Mouse (Mus musculus) intestine, postnatal 0 days (tissue): ENCODE results near the gene Katnal1. TPM values are rescaled to one million over a fixed set of nuclear protein-coding genes. Genes with fewer than 3 reads are reported as not detected.

Experiments used
- ATAC-seq: fragments of 200-750 bp; cut with Nextera tagmentation; 2 replicates; pipeline ENCODE4 v1.8.0; 2017; ENCODE audit warnings: mild to moderate bottlenecking, moderate TSS enrichment, moderate library complexity
- H3K27ac ChIP-seq: fragments of 300-500 bp; sonication (generic); 2 replicates; pipeline ENCODE4 v1.5.1; 2014; ENCODE audit warnings: mild to moderate bottlenecking, low read depth, low read length, moderate library complexity
- H3K27me3 ChIP-seq: fragments of 300-500 bp; sonication (generic); replicated peaks from 2 replicates; pipeline ENCODE4 v1.6.1; 2014; ENCODE audit warnings: low read length, mixed read lengths; ENCODE audit not compliant: control insufficient read depth, insufficient read depth
- H3K36me3 ChIP-seq: fragments of 300-500 bp; sonication (generic); 2 replicates; pipeline ENCODE4 v1.6.1; 2014; ENCODE audit warnings: mild to moderate bottlenecking, moderate library complexity; ENCODE audit not compliant: control insufficient read depth, insufficient read depth
- H3K4me1 ChIP-seq: fragments of 300-500 bp; sonication (generic); replicated peaks from 2 replicates; pipeline ENCODE4 v1.6.1; 2014; ENCODE audit warnings: antibody characterized with exemption, low read length, mixed read lengths; ENCODE audit not compliant: control insufficient read depth, insufficient read depth
- H3K4me2 ChIP-seq: fragments of 300-500 bp; sonication (generic); replicated peaks from 2 replicates; pipeline ENCODE4 v1.6.1; 2014; ENCODE audit warnings: low read depth, mild to moderate bottlenecking, moderate library complexity
- H3K4me3 ChIP-seq: fragments of 300-500 bp; sonication (generic); 2 replicates; pipeline ENCODE4 v1.5.1; 2014; ENCODE audit warnings: low read depth, low read length
- H3K9ac ChIP-seq: fragments of 300-500 bp; sonication (generic); 2 replicates; pipeline ENCODE4 v1.6.1; 2014; ENCODE audit warnings: mild to moderate bottlenecking, low read depth, low read length
- H3K9me3 ChIP-seq: fragments of 300-500 bp; sonication (generic); 2 replicates; pipeline ENCODE4 v1.6.1; 2016; ENCODE audit warnings: mixed run types; ENCODE audit not compliant: control insufficient read depth
- CTCF ChIP-seq: sonication (generic); IDR thresholded peaks from 2 replicates; pipeline ENCODE4 v1.5.1; 2016; ENCODE audit warnings: low read depth, mild to moderate bottlenecking, control low read depth, antibody characterized with exemption, moderate library complexity
- WGBS: fragments of 180-500 bp; shearing (Covaris S2); extraction: QIAGEN DNeasy Blood & Tissue Kit; methylation state at CpG from one replicate; pipeline ENCODE4 v1.1.7; 2014; 5-methylcytosine and 5-hydroxymethylcytosine counted together
- polyA plus RNA-seq: library from polyadenylated mRNA; unstranded; fragments of >200 nt; fragmentation: Nextera tagmentation; extraction: Ambion mirVana; gene quantifications from 2 replicates; pipeline ENCODE4 v1.2.1, GENCODE M21; 2015

Katnal1 gene
- polyA plus RNA-seq, 1 experiment from 2014 or later, result 2.7 TPM

DNA sequence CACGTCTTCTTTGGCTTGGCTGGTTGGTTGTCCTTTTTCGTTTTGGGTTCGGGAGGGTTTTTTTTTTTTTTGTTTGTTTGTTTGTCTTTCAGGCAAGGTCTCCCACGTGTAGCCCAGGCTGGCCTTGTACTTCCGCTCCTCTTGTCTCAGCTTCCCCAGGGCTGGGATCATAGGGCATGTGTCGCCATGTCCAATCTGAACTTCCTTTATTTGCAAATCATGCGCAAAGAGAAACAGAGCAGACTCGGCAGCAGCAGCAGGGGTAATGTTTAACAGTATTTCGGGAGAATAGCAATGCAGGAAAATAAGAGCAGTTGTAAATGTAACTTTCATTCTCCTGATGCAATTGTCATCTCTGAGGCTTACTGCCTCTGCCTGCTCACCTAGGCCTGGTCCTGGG, 27.0 kb upstream of the Katnal1 start:
- Histone ChIP-seq H3K4me2 (no peak overlapping the region), H3K27ac (0 out of 2 replicates have a peak overlapping the region, but pooled peaks have one; percentile 11), H3K36me3 (no peaks in the 10 kb centered on the region), H3K27me3 (no peaks in the 10 kb centered on the region), H3K9ac (no peak overlapping the region), H3K4me3 (no peak overlapping the region), H3K4me1 (peaks cover 9% of the 10 kb centered on the region; the same call in 1 of the 2 replicates), H3K9me3 (no peaks in the 10 kb centered on the region)
- no peak for ATAC-seq
- 54% methylated on average over 9 of the region's 9 CpGs for WGBS
- no peak for TF ChIP-seq CTCF

DNA sequence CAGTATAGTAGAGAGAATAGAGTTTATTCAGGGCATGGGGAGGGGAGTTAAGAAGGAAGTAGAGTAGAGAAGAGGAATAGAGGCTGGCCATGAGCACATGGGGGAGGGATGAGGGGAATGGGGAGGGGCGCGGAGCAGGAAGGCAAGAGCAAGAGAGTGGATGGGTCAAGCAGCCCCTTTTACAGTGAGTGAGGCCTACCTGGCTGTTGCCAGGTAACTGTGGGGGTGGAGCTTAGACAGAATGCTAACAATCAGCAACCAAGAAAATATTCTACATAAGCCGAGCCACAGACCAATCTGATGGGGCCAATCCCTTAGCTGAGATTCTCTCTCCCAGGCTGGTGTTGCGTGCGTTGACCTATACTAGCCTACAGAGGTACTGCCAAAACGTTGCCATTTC, 26.5 kb upstream of the Katnal1 start:
- 88% methylated on average over 6 of the region's 6 CpGs for WGBS
- ATAC-seq, result no peak
- Histone ChIP-seq H3K9me3 (no peaks in the 10 kb centered on the region), H3K36me3 (no peaks in the 10 kb centered on the region), H3K4me2 (no peak overlapping the region), H3K4me1 (peaks cover 9% of the 10 kb centered on the region; the same call in 1 of the 2 replicates), H3K27ac (peak overlapping the region; percentile 66), H3K27me3 (no peaks in the 10 kb centered on the region), H3K9ac (no peak overlapping the region), H3K4me3 (no peak overlapping the region)
- no peak for TF ChIP-seq CTCF

DNA sequence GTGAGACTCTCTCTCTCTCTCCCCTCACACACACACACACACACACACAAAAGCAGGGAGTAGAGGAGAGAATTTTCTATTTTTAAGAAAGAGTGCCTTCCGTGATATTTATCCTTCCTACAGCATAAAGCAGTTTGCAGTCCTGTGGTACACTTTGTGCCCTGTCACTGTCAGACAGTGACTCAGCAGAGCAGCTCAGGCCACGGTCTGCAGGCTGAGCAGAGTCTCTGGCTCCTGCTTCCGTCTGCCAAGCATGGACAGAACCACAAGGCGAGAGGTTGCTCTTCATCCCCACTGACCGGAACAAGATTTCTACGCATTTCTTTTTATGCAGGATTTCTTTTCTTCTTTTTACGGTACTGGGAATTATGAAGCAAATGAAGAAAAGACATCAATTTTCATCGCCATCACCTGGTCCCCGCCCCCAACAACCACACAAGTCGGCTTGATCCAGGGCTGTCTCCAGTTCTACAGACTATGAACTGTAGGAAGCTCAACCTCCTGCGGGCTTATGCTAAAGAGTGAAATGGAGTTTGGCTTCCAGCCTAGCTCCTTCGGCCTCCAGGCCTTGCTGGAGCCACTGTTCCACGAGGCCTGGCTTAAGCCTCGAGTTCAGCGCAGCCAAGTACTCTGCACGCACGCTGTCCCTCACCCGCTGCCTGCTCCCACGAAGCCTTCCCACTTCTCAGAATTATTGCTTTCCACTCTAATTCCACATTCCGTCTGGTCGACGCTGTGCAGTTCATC, 25.4 kb upstream of the Katnal1 start:
- H3K4me3 ChIP-seq, result no peak overlapping the region
- H3K36me3 ChIP-seq, result no peaks in the 10 kb centered on the region
- no peak for TF ChIP-seq CTCF
- no peak overlapping the region; the same call in 1 of the 2 replicates for H3K27ac ChIP-seq
- no peak for ATAC-seq
- H3K9ac ChIP-seq, result no peak overlapping the region
- H3K9me3 ChIP-seq, result no peaks in the 10 kb centered on the region
- H3K4me1 ChIP-seq, result peaks cover 8% of the 10 kb centered on the region; the same call in 1 of the 2 replicates
- H3K4me2 ChIP-seq, result no peak overlapping the region
- no peaks in the 10 kb centered on the region for H3K27me3 ChIP-seq
- 82% methylated on average over 22 of the region's 22 CpGs for WGBS

DNA sequence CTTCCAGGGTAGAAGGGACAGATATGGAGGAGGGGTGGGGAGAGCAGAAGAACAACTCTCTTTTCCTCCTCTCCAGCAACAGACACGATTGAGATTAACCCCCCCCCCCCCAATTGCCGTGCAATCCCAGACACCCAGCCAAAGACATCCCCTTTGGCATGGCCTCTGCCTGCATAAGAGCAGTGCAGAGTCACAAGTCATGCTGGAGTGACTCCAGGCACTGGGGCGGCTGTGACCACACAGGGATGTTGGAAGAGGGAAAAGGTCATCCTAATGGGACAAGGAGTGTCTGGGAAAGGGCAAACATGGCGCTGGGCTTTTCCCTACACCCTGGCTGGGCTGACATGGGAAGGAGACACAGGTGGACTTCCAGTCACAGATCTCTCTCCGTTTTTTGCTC, 24.0 kb upstream of the Katnal1 start:
- Histone ChIP-seq H3K36me3 (no peaks in the 10 kb centered on the region), H3K27ac (no peak overlapping the region), H3K27me3 (no peaks in the 10 kb centered on the region), H3K4me1 (peaks cover 4% of the 10 kb centered on the region; the same call in 1 of the 2 replicates), H3K4me3 (no peak overlapping the region), H3K9me3 (no peaks in the 10 kb centered on the region), H3K4me2 (no peak overlapping the region), H3K9ac (no peak overlapping the region)
- 67% methylated on average over 5 of the region's 5 CpGs for WGBS
- TF ChIP-seq CTCF, result no peak
- no peak for ATAC-seq

DNA sequence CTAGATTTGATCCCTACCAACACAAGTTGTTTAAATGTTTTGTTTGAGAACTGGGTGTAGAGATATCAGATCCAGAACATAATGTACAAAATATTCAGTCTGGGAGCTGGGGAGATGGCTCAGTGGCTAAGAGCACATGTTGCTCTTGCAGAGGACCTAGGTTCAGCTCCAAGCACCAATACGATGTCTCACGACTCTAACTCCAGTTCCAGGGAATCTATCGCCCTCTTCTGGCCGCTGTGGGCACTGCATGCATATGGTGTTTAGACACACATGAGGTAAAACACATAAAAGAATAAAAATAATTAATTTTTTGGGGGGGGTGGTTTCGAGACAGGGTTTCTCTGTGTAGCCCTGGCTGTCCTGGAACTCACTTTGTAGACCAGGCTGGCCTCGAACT, 23.3 kb upstream of the Katnal1 start:
- Histone ChIP-seq H3K4me2 (no peak overlapping the region), H3K9me3 (no peaks in the 10 kb centered on the region), H3K4me1 (peaks cover 4% of the 10 kb centered on the region; the same call in 1 of the 2 replicates), H3K4me3 (no peak overlapping the region), H3K27ac (no peak overlapping the region), H3K36me3 (no peaks in the 10 kb centered on the region), H3K9ac (no peak overlapping the region), H3K27me3 (no peaks in the 10 kb centered on the region)
- TF ChIP-seq CTCF, result peak; percentile 75
- 58% methylated on average over 6 of the region's 6 CpGs for WGBS
- ATAC-seq, result no peak

DNA sequence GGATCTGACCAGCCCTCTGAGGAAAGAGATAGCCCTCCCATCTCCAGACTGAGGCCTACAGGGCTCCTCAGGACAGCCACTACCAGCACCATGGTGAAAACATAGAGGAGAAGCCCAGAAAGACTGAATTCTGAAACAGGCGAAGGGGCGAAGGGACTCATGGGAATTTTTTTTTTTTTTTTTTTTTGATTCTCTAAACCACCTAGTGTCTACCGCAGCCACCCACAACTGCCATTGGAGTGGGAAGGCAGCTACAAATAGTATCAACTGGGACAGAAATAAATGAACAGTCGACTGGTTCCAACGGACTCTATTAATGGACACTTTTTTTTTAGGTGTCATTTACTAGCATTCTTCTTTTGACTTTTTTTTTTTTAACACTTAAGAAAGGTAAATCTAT, 22.2 kb upstream of the Katnal1 start:
- H3K4me2 ChIP-seq, result no peak overlapping the region
- 96% methylated on average over 5 of the region's 5 CpGs for WGBS
- H3K4me1 ChIP-seq, result peaks cover 4% of the 10 kb centered on the region; the same call in 1 of the 2 replicates
- H3K27me3 ChIP-seq, result no peaks in the 10 kb centered on the region
- no peaks in the 10 kb centered on the region for H3K9me3 ChIP-seq
- TF ChIP-seq CTCF, result no peak
- H3K4me3 ChIP-seq, result no peak overlapping the region
- H3K27ac ChIP-seq, result no peak overlapping the region
- no peak for ATAC-seq
- no peaks in the 10 kb centered on the region for H3K36me3 ChIP-seq
- H3K9ac ChIP-seq, result no peak overlapping the region
